Mouse (Mus musculus) bone marrow macrophage, adult 2 months (primary cell): ENCODE results near the gene Dlg1.

Source experiments
- CTCF ChIP-seq: IDR thresholded peaks from 2 replicates; pipeline ENCODE4 v1.5.1; 2012; ENCODE audit warnings: low read depth, mild to moderate bottlenecking, low read length, moderate library complexity
- POLR2A ChIP-seq: IDR thresholded peaks from 2 replicates; pipeline ENCODE4 v1.6.1; 2012; ENCODE audit warnings: mild to moderate bottlenecking, low read depth, low read length, borderline replicate concordance

- TF ChIP-seq POLR2A (no peak), CTCF (no peak)
These were observed 103.1 kb downstream of the Dlg1 start for GRCm38 (mm10) chr16:31766298-31766697.
